Mouse (Mus musculus) ES-Bruce4 (cell line): Measurements from ENCODE around the gene Ptov1.

Source experiments
- CTCF ChIP-seq: IDR thresholded peaks from one replicate; pipeline ENCODE4 v1.8.1; 2011; ENCODE audit warnings: low read depth, low read length
- EP300 ChIP-seq: IDR thresholded peaks from 2 replicates; pipeline ENCODE4 v1.6.1; 2011; ENCODE audit warnings: low read depth, low read length; ENCODE audit not compliant: insufficient read depth
- POLR2A ChIP-seq: IDR thresholded peaks from one replicate; pipeline ENCODE4 v1.8.1; 2011; ENCODE audit warnings: low read length; ENCODE audit not compliant: insufficient read depth

GRCm38 (mm10) chr7:44916881-44917280, 47.3 kb upstream of the Ptov1 start:
- no peak for TF ChIP-seq POLR2A
- TF ChIP-seq CTCF = no peak
- no peak for TF ChIP-seq EP300
